Mouse (Mus musculus): ENCODE results near the gene Cyth1. TPM values are rescaled to one million over a fixed set of nuclear protein-coding genes. Genes with fewer than 3 reads are reported as not detected.

Cyth1 gene
- total and polyA plus RNA-seq, 3 experiments = 13.2 to 13.6 TPM; not detected in 1

- peaks cover 2 to 7% of the 10 kb centered on the region in 2 experiments; a peak in 3 of 4 replicates for H3K4me1 ChIP-seq (ENCODE audit: control insufficient read depth in 1 of 2, insufficient read depth in 2 of 2, low read length in 2 of 2)
- no peak for DNase-seq (ENCODE audit: low read depth, low spot score)
- H3K79me2 ChIP-seq (ENCODE audit: control insufficient read depth, insufficient read depth, low read length, poor library complexity) = no peaks in the 10 kb centered on the region
- H3K36me3 ChIP-seq (ENCODE audit: control insufficient read depth in 1 of 2, insufficient read depth in 2 of 2, low read length in 2 of 2) = no peaks in the 10 kb centered on the region; a peak in 1 of 4 replicates
- TF ChIP-seq POLR2A (IDR thresholded peaks at IDR 0.05; ENCODE audit: control insufficient read depth in 1 of 2, insufficient read depth in 1 of 2, low read depth in 1 of 2, low read length in 2 of 2, poor library complexity in 1 of 2) = no peak
- TF ChIP-seq BHLHE40 (IDR thresholded peaks at IDR 0.05; ENCODE audit: borderline replicate concordance, low read depth, low read length) = no peak
- TF ChIP-seq MYB (IDR thresholded peaks at IDR 0.05; ENCODE audit: low read depth, low read length) = no peak
- TF ChIP-seq NRF1 (IDR thresholded peaks at IDR 0.05; ENCODE audit: insufficient read depth, low read depth, low read length, poor library complexity, severe bottlenecking) = no peak
- no peak for TF ChIP-seq CTCF (IDR thresholded peaks at IDR 0.05 in 2 of 3, conservative IDR thresholded peaks at IDR 0.05 in 1 of 3; ENCODE audit: control insufficient read depth in 1 of 3, insufficient read depth in 1 of 3, low read depth in 2 of 3, low read length in 3 of 3, poor library complexity in 1 of 3, severe bottlenecking in 1 of 3)
- no peak for TF ChIP-seq MXI1 (IDR thresholded peaks at IDR 0.05; ENCODE audit: low read depth, low read length)
- no peak for TF ChIP-seq CHD2 (IDR thresholded peaks at IDR 0.05; ENCODE audit: low read length)
- TF ChIP-seq ZMIZ1 (IDR thresholded peaks at IDR 0.05; ENCODE audit: low read depth, low read length) = no peak
- no peak for TF ChIP-seq GABPA (IDR thresholded peaks at IDR 0.05; ENCODE audit: low read depth, low read length)
- TF ChIP-seq HCFC1 (IDR thresholded peaks at IDR 0.05; ENCODE audit: low read depth, low read length) = no peak
- no peak for TF ChIP-seq ZNF384 (IDR thresholded peaks at IDR 0.05; ENCODE audit: low read depth, low read length)
- TF ChIP-seq TBP (IDR thresholded peaks at IDR 0.05; ENCODE audit: low read depth, low read length) = no peak
- TF ChIP-seq SIN3A (IDR thresholded peaks at IDR 0.05; ENCODE audit: low read length) = no peak
- no peak overlapping the region for H3K27ac ChIP-seq (ENCODE audit: control insufficient read depth, low read depth, low read length)
- no peak overlapping the region for H3K9ac ChIP-seq (ENCODE audit: control insufficient read depth, low read depth, low read length, poor library complexity, severe bottlenecking)
- H3K27me3 ChIP-seq (ENCODE audit: control insufficient read depth in 1 of 2, insufficient read depth in 2 of 2, low read length in 2 of 2) = peaks cover 0 to 1% of the 10 kb centered on the region in 2 experiments; a peak in 1 of 4 replicates
- H3K4me3 ChIP-seq (ENCODE audit: control insufficient read depth in 1 of 2, insufficient read depth in 1 of 2, low read depth in 2 of 2, low read length in 2 of 2) = no peak overlapping the region
- H3K9me3 ChIP-seq (replicated peaks; ENCODE audit: insufficient read depth, low read length) = no peaks in the 10 kb centered on the region
Observed at GRCm38 (mm10) chr11:118082294-118082693, 166.1 kb downstream of the Cyth1 start.

Other genes starting within 250 kb of the Cyth1 start
- under 0.01 and 0.04 TPM in 2 replicates for gene Dnah17, start 118.0 kb downstream of the Cyth1 start, total RNA-seq (2012; rRNA removed)
- gene Dnah17, start 118.0 kb downstream of the Cyth1 start, polyA plus RNA-seq (2012; ENCODE audit: insufficient read depth in 1 of 2, insufficient read length in 2 of 2, low read depth in 1 of 2, low replicate concordance in 2 of 2, missing spikeins in 1 of 2) = under 1 TPM in 1 of 2 experiments, not detected in 1; 0.21 TPM
- gene Usp36, start 41.7 kb upstream of the Cyth1 start, total RNA-seq (2012; rRNA removed) = 21.3 and 24.8 TPM in 2 replicates
- gene Usp36, start 41.7 kb upstream of the Cyth1 start, polyA plus RNA-seq (2012; ENCODE audit: insufficient read depth in 1 of 2, insufficient read length in 2 of 2, low read depth in 1 of 2, low replicate concordance in 2 of 2, missing spikeins in 1 of 2) = 10 to 100 TPM; 50.7 to 89.6 TPM
- not detected in 2 replicates for gene Cep295nl, start 93.9 kb upstream of the Cyth1 start, total RNA-seq (2012; rRNA removed)
- gene Cep295nl, start 93.9 kb upstream of the Cyth1 start, polyA plus RNA-seq (2012; ENCODE audit: insufficient read depth in 1 of 2, insufficient read length in 2 of 2, low read depth in 1 of 2, low replicate concordance in 2 of 2, missing spikeins in 1 of 2) = not detected
- not detected in 2 replicates for gene Timp2, start 107.1 kb upstream of the Cyth1 start, total RNA-seq (2012; rRNA removed)
- not detected for gene Timp2, start 107.1 kb upstream of the Cyth1 start, polyA plus RNA-seq (2012; ENCODE audit: insufficient read depth in 1 of 2, insufficient read length in 2 of 2, low read depth in 1 of 2, low replicate concordance in 2 of 2, missing spikeins in 1 of 2)
- gene Lgals3bp, start 153.5 kb upstream of the Cyth1 start, total RNA-seq (2012; rRNA removed) = 1.4 and 3.0 TPM in 2 replicates
- gene Lgals3bp, start 153.5 kb upstream of the Cyth1 start, polyA plus RNA-seq (2012; ENCODE audit: insufficient read depth in 1 of 2, insufficient read length in 2 of 2, low read depth in 1 of 2, low replicate concordance in 2 of 2, missing spikeins in 1 of 2) = 10 to 100 TPM in 1 of 2 experiments, not detected in 1; 18.3 TPM
- 25.8 and 26.0 TPM in 2 replicates for gene Cant1, start 170.5 kb upstream of the Cyth1 start, total RNA-seq (2012; rRNA removed)
- gene Cant1, start 170.5 kb upstream of the Cyth1 start, polyA plus RNA-seq (2012; ENCODE audit: insufficient read depth in 1 of 2, insufficient read length in 2 of 2, low read depth in 1 of 2, low replicate concordance in 2 of 2, missing spikeins in 1 of 2) = 100 to 1,000 TPM in 1 of 2 experiments, 10 to 100 TPM in 1; 34.4 to 145 TPM
- 0.07 and 0.27 TPM in 2 replicates for gene C1qtnf1, start 179.6 kb upstream of the Cyth1 start, total RNA-seq (2012; rRNA removed)
- under 1 TPM in 1 of 2 experiments, not detected in 1; 0.72 TPM for gene C1qtnf1, start 179.6 kb upstream of the Cyth1 start, polyA plus RNA-seq (2012; ENCODE audit: insufficient read depth in 1 of 2, insufficient read length in 2 of 2, low read depth in 1 of 2, low replicate concordance in 2 of 2, missing spikeins in 1 of 2)
- gene Engase, start 228.2 kb upstream of the Cyth1 start, total RNA-seq (2012; rRNA removed) = 15.3 and 19.7 TPM in 2 replicates
- 10 to 100 TPM in 1 of 2 experiments, not detected in 1; 23.5 TPM for gene Engase, start 228.2 kb upstream of the Cyth1 start, polyA plus RNA-seq (2012; ENCODE audit: insufficient read depth in 1 of 2, insufficient read length in 2 of 2, low read depth in 1 of 2, low replicate concordance in 2 of 2, missing spikeins in 1 of 2)

Measured in MEL (cell line).